Mouse (Mus musculus) kidney, adult 2 months (tissue): ENCODE measurements at regions not wholly inside any gene's neighbourhood (a gene's known extent, or its start where the extent isn't known, plus 50 kb on each side); places are given as distances from the start of the nearest gene placed in this dataset.

Experiments used
- DNase-seq: peaks from one replicate; pipeline ENCODE4 v3.0.0; 2021
- H3K27ac ChIP-seq: fragments of 200-500 bp; 2 replicates; pipeline ENCODE4 v1.5.1; 2012; ENCODE audit warnings: low read depth, low read length, control low read depth, inconsistent platforms; ENCODE audit not compliant: insufficient read depth
- H3K27me3 ChIP-seq: fragments of 200-500 bp; replicated peaks from 2 replicates; pipeline ENCODE4 v1.6.1; 2012; ENCODE audit warnings: mild to moderate bottlenecking, moderate library complexity, low read length, inconsistent platforms; ENCODE audit not compliant: control insufficient read depth, insufficient read depth
- H3K36me3 ChIP-seq: fragments of 200-500 bp; 2 replicates; pipeline ENCODE4 v1.6.1; 2012; ENCODE audit warnings: mild to moderate bottlenecking, moderate library complexity, low read length, inconsistent platforms; ENCODE audit not compliant: control insufficient read depth, insufficient read depth
- H3K4me1 ChIP-seq: fragments of 200-500 bp; 2 replicates; pipeline ENCODE4 v1.6.1; 2011; ENCODE audit warnings: low read length; ENCODE audit not compliant: control insufficient read depth, insufficient read depth
- H3K4me3 ChIP-seq: fragments of 200-500 bp; 2 replicates; pipeline ENCODE4 v1.5.1; 2011; ENCODE audit warnings: mild to moderate bottlenecking, low read depth, low read length, control low read depth; ENCODE audit not compliant: insufficient read depth
- CTCF ChIP-seq: fragments of 200-500 bp; conservative IDR thresholded peaks from 2 replicates; pipeline ENCODE4 v1.5.1; 2011; ENCODE audit warnings: low read depth, mild to moderate bottlenecking, control low read depth, low read length, moderate library complexity, mixed read lengths; ENCODE audit not compliant: insufficient read depth, insufficient read length
- POLR2A ChIP-seq: fragments of 200-500 bp; IDR thresholded peaks from one replicate; pipeline ENCODE4 v1.6.1; 2011; ENCODE audit warnings: low read depth, low read length, control low read depth
- WGBS: fragments of 180-500 bp; shearing (Covaris S2); methylation state at CpG from one replicate; pipeline ENCODE4 v1.1.7; 2018; 5-methylcytosine and 5-hydroxymethylcytosine counted together

DNA sequence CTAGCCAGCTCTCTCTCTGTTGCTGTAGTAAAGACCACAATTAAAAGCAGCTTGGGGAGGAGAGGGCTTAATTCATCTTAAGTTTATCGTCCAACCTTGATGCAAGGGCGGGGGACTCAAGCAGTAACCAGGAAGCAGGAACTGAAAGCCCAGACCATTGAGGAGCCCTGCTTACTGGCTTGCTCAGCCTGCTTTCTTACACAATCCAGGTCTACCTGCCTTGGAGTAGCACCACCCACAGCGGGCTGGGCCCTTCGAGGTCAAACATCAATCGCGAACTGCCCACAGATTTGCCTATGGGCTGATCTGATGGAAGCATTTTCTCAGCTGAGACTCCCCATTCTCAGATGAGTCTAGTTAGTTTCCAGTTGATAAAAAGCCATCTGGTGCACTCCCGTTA, 165.3 kb downstream of the B3glct start:
- no peaks in the 10 kb centered on the region for H3K36me3 ChIP-seq
- no peak overlapping the region for H3K27ac ChIP-seq
- H3K4me1 ChIP-seq, result no peaks in the 10 kb centered on the region
- 68% methylated on average over 7 of the region's 7 CpGs for WGBS
- H3K27me3 ChIP-seq, result no peaks in the 10 kb centered on the region
- TF ChIP-seq POLR2A, result no peak
- no peak for TF ChIP-seq CTCF
- H3K4me3 ChIP-seq, result no peak overlapping the region
- no peak for DNase-seq

GRCm38 (mm10) chr5:149845256-149845655, 167.2 kb downstream of the B3glct start:
- TF ChIP-seq CTCF (no peak), POLR2A (no peak)
- Histone ChIP-seq H3K27me3 (no peaks in the 10 kb centered on the region), H3K27ac (no peak overlapping the region), H3K36me3 (no peaks in the 10 kb centered on the region), H3K4me1 (no peaks in the 10 kb centered on the region), H3K4me3 (no peak overlapping the region)
- no peak for DNase-seq
- WGBS, result 84% methylated on average over 8 of the region's 8 CpGs

- WGBS, result 71% methylated on average over 3 of the region's 3 CpGs
- H3K27ac ChIP-seq, result no peak overlapping the region
- no peak overlapping the region for H3K4me3 ChIP-seq
- H3K36me3 ChIP-seq, result no peaks in the 10 kb centered on the region
- TF ChIP-seq CTCF, result no peak
- no peak for TF ChIP-seq POLR2A
- no peaks in the 10 kb centered on the region for H3K27me3 ChIP-seq
- DNase-seq, result no peak
- no peaks in the 10 kb centered on the region for H3K4me1 ChIP-seq
Observed at GRCm38 (mm10) chr5:149848465-149848864, 170.0 kb upstream of the Rxfp2 start.

GRCm38 (mm10) chr5:149851011-149851410, 167.5 kb upstream of the Rxfp2 start:
- Histone ChIP-seq H3K4me1 (no peaks in the 10 kb centered on the region), H3K27me3 (no peaks in the 10 kb centered on the region), H3K36me3 (no peaks in the 10 kb centered on the region), H3K27ac (no peak overlapping the region), H3K4me3 (no peak overlapping the region)
- 8% methylated on average over 9 of the region's 9 CpGs for WGBS
- peak; percentile 75 for TF ChIP-seq CTCF
- TF ChIP-seq POLR2A, result no peak
- DNase-seq, result peak; percentile 73

- Histone ChIP-seq H3K4me1 (no peaks in the 10 kb centered on the region), H3K4me3 (no peak overlapping the region), H3K36me3 (no peaks in the 10 kb centered on the region), H3K27ac (no peak overlapping the region), H3K27me3 (no peaks in the 10 kb centered on the region)
- DNase-seq, result no peak
- TF ChIP-seq CTCF (no peak), POLR2A (no peak)
- 33% methylated on average over 16 of the region's 16 CpGs for WGBS
Observed at GRCm38 (mm10) chr5:149852516-149852915, 166.0 kb upstream of the Rxfp2 start.

DNA sequence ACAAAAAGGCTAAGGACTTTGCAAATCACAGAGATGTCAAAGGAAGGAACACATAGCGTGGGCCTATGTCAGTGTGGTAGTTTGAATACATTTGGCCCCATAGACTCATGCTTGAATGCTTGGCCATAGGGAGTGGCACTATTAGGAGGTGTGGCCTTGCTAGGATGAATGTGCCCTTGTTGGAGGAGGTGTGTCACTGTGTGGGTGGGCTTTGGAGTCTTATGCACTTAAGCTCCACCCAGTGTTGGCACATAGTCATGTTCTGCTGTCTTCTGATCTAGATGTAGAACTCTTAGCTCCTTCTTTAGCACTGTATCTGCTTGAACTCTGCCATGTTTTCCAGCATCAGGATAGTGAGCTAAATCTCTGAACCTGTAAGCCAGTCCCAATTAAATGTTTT, 162.4 kb upstream of the Rxfp2 start:
- DNase-seq, result no peak
- WGBS, result 90% methylated on average over 1 of the region's 1 CpGs

GRCm38 (mm10) chr5:149857019-149857418, 161.5 kb upstream of the Rxfp2 start:
- Histone ChIP-seq H3K27ac (no peak overlapping the region), H3K4me1 (no peaks in the 10 kb centered on the region), H3K4me3 (no peak overlapping the region), H3K27me3 (no peaks in the 10 kb centered on the region), H3K36me3 (no peaks in the 10 kb centered on the region)
- DNase-seq, result no peak
- TF ChIP-seq CTCF (no peak), POLR2A (no peak)
- WGBS, result 59% methylated on average over 1 of the region's 1 CpGs

More for the DNA sequence above, 162.4 kb upstream of the Rxfp2 start:
- H3K27me3 ChIP-seq, result no peaks in the 10 kb centered on the region
- TF ChIP-seq CTCF (no peak), POLR2A (no peak)
- no peak overlapping the region for H3K4me3 ChIP-seq
- H3K36me3 ChIP-seq, result no peaks in the 10 kb centered on the region
- no peak overlapping the region for H3K27ac ChIP-seq
- no peaks in the 10 kb centered on the region for H3K4me1 ChIP-seq

- Histone ChIP-seq H3K36me3 (no peaks in the 10 kb centered on the region), H3K4me1 (peaks cover 4% of the 10 kb centered on the region; the same call in 1 of the 2 replicates), H3K4me3 (no peak overlapping the region), H3K27me3 (no peaks in the 10 kb centered on the region), H3K27ac (no peak overlapping the region)
- DNase-seq, result peak; percentile 62
- 31% methylated on average over 4 of the region's 4 CpGs for WGBS
- peak; percentile 77 for TF ChIP-seq CTCF
- TF ChIP-seq POLR2A, result no peak
Observed at GRCm38 (mm10) chr5:149861489-149861962, 156.9 kb upstream of the Rxfp2 start.
